Mouse (Mus musculus): ENCODE measurements around the gene Mark2.

DNA sequence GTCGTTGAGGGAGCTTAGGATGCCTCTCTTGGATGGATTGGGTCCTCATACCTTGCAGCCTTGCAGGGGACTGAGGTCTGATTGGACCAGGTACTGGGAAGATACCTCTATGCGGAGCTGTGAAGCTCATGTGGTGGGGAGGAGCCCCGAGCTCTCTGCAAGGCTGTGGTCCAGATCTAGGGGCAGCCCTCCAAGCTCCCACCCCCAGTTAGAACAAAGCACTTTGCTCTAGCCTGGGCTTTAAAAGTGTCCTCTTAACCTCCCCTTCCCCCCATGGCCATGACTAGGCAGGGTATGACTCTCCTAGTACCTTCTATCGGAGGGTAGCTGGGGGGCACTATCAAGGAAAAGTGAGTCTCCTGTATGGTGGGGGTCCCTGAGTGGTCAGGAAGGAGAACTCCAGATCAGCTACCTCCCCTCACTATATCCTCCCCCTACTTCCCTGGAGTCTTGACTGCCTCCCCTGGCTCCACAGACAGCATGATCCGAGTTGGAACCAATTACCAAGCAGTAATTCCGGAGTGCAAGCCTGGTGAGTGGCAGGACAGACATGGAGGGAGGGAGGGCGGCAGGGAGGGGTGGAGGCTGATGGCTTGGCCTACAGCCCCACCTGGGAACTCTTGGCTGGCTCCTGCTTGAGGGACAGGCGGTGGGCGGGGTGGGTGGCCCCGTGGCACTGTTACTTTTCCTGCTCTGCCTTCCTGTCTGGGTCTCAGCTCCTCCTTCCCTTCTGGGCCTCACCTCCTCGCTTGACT lies 72.2 kb downstream of the Mark2 start:
- TF ChIP-seq POLR2A (IDR thresholded peaks at IDR 0.05; ENCODE audit: borderline replicate concordance, control insufficient read depth, low read depth, low read length): no peak
- TF ChIP-seq CTCF (IDR thresholded peaks at IDR 0.05; ENCODE audit: control insufficient read depth, insufficient read depth, low read length): no peak
